Mouse (Mus musculus): ENCODE measurements around the gene Gan.
A peak's percentile ranks its signal among the peaks of the same experiment; 100 is the strongest.

Gan gene

DNA sequence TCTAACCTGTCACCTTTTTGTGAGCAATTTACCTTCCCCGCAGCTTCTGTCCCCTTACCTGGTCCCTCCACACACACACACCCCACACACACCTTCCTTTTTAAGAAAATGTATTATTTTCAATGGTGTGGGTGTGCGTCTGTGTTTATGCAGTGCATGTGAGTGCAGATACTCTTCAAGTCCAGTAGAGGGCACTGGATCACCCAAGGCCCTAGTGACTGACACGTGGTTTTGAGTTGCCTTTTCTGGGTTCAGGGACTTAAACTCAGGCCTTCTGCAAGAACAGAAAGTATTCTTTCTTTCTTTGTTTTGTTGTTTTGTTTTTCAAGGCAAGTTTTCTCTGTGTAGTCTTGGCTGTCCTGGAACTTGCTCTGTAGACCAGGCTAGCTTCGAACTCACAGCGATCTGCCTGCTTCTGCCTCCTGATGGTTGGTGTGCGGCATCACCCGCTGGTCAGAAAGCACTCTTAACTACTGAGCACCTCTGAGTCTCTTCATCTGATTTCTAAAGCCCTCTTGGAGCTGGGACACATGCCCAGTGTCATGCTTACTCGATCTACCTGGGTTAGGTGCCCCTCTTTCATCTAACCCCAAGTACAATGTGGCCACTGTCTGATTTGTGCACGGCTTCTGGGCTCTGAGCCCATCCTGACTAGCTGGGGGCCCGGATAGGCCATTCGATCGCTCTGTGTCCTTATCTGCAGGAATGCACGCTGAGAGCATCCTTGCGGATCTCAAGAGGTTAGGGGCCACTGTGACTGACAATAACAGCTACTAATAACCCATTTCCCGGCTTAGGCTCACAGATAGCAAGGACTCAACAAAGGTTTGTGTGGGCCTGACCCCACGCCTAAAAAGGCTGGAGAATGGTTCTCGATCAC, 95.7 kb downstream of the Gan start:
- DNase-seq (ENCODE audit: low read depth, low spot score) = no peak

DNA sequence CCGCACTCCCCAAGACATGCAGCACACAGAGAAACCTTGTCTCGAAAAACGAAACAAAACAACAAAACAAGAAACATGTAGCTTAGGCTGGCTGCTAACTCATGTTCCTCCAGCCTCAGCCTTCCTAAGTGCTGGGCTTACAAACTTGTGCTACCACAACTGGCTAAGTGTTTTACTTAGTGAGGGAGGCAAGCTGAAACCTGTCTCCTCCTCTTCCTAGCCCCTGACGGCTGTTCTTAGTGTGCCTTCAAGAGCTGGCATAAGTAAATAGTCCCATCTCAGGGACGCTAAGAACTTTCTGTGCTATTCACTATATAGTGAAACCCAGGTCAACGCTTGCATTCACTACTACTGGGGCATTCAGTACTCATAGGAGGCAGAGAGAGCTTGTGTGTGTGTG, 96.6 kb downstream of the Gan start:
- no peak for DNase-seq (ENCODE audit: low read depth, low spot score)

DNA sequence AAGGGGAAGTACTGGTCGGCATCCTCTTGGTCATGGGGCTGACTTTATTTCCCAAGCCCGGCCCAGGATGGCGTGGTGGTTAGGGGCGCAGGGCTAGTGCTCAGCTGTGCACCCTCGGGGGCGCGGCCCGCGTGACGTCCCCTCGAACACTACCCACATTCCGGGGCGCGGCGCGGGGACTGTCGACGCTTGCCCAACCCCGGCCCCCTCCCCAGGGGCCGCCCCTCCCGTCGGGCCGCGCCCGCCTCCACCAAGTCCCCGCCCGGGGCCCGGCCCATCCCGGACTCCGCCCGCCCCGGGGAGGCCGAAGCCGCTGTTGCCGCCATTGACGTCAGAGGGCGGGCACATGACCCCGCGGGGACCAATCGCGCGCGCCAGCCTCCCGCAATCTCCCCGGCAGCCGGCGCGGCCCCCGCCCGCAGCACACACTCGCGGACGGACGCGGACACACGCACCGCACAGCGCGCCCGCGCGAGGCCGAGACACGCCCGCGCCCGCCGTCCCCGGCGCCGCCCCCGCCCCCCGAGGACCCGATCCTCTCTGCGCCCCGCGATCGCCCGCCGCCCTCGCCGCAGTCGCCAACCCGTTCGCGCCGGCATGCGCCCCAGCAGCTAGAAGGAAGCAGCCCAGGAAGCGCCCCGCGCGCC, 98.5 kb downstream of the Gan start:
- DNase-seq (ENCODE audit: low read depth, low spot score) = peak; percentile 78

DNA sequence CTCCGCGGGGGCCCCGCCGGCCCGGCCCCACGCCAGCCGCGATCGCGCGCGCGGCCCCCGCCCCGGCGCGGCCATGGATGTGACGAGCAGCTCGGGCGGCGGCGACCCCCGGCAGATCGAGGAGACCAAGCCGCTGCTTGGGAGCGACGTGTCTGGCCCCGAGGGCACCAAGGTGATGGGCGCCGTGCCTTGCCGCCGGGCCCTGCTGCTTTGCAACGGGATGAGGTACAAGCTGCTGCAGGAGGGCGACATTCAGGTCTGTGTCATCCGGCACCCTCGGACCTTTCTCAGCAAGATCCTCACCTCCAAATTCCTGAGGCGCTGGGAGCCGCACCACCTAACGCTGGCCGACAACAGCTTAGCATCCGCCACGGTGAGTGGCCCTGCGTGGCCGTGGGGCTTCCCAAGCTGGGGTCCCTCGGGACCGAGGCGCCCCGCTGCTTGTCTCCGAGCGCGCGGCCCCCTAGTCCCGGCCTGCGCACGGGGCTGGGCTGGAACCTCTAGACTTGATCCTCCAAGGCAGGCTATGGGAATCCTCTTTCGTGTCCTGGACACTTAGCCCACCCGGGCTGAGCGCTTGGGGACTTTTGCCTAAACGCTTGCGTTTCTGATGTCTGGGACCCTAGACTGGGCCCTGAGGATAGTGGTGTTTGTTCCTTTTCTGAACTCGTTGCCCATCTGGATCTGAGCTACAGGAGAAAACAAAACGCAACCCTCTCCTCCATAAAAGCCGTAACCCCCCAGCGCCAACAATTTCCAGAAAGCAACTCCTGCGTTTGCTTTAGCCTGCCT, 99.3 kb downstream of the Gan start, which contains the start of gene Cmip:
TSS of gene Cmip (plus strand) at position 36 of the 792 bp plus-strand sequence.
- peak; percentile 30 for DNase-seq (ENCODE audit: low read depth, low spot score)

DNA sequence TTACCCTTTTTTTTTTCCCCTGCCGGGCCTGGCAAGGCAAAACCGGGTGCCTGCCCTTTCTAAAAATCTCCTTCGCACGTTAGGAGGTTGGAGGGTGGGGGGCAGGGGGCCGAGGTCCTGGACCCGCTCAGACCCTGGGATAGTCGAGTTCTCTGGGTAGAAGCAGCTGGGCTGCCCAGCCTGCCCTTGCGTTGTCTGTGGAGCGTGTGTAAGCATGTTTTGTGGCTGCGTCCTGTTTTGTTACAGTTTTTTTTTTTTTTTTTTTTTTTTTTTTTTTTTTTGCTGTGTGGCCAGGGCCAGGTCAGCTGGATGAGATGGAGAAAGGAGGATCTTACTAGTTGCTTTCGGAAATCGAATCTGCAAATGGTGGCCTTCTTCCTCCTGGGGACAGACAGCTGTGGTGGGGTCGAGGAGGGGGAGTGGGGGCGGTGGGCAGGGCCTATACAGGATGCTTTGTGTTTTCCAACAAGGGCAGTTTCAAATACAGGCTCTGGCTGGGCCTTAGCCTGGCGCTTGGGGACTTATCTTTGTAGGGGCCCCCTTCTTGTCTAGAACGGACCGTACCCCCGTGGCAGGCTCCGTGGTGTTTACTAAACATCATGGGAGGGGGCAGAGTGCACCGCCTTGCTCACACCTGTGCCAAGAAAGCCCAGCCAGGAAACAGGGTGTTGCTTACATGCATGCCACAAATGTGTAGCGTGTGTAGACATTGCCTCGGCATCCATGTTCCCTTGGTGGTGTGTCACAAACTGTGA, 100.1 kb downstream of the Gan start:
- DNase-seq (ENCODE audit: low read depth, low spot score) = peak; percentile 22

DNA sequence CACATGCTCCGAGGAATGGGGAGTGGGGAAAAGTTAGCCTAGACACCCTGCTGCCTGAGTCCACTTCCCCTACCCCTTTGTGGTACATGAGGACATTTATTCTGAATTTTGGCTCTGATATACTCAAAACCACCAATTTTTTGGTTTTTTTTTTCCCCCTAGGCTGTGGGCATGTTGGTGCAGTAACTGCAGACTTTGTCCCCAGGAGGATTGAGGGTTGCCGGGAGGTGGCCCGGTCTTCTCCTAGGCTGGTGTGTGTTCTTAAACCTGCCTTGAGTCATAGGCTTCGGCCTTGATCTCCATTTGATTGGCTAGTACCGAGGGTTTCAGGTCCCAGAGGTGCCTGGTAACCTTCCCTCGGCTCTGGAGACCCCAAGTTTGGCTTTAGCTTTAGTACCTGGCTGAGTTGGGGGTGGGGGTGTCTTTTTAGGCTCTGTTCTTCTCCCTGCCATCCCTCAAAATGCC, 100.7 kb downstream of the Gan start:
- no peak for DNase-seq (ENCODE audit: low read depth, low spot score)

DNA sequence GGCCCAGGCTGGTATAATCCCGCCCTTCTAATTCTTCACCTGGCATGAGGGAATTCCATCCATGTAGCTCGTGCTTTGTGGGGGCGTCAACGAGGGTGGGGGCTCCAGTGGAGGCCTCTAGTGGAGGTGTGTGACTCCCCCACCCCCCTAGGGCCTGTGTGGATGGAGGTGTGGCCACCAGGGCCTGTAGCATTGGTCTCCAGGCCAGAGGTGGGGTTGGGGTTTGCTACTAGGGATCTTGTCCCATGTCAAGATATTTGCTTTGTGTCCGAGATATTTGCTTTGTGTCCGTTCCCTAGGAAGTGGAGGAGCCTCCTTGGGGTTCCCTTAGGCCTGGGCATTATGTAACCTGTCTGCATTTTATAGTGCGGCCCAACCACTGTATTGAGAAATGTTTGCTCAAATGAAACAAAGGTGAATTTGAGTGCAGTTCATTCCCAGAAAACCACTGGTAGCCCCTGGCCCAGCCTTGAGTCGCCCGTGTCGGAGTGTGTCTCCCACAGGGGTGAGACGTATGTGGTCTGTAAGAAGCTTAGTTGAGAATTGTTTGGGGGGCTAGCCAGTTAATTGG, 101.6 kb downstream of the Gan start:
- no peak for DNase-seq (ENCODE audit: low read depth, low spot score)

DNA sequence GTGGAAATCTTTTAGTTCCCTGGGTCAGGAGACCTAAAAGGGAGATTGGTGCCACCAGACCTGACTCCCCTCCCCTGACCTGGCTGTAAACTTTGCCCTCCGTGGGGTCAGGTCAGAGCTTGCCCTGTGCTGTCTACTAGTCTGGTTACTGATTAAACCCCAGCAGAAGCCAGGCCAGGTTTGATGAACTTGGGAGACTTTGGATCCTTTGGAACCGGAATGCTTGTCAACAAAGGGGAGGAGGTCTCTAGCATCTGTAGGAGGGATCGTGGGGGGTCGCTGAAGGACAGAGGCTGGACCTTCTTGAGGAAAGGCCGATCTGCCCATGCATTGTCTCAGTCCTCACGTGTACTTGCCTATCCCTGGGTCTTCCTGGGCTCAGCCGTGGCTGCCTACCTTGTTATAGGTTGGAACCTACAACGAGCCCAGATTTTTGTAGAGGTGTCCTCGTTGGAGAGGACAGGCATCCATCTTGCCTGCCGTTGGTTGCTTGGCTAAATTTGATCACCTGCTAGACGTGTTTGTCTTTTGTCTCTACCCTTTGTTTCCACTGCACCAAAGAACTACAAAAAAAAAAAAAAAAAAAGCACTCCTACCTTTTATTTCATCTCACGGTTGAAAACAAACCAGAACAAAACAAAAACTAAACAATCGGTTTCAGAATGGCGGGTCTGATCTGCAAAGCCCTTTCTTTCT, 102.4 kb downstream of the Gan start:
- no peak for DNase-seq (ENCODE audit: low read depth, low spot score)

DNA sequence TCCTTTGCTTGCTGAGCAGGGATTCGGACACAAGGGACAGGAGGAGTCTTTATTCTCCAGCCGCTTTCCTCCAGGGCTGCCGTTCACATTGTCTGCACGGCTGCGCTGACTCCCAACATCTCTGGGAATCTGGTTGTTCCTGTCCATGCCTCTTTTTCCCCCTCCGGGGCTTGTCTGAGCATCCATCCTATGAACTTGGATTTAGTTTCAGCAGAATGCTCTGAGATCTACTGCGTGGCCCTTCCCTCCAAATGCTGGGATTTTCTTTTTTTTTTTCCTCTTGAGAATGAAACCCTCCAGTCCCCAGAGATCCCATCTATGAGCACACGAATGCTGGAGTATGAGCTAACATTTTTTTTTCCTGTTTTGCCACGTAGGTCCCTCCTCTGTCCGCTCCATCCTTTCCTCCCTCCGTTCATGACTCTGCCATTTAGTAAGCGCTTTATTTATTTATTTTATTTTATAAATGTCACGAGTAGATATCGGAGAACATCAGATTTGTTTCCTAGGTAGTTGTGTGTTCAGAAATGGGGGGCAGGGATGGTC, 103.1 kb downstream of the Gan start:
- DNase-seq (ENCODE audit: low read depth, low spot score) = no peak

DNA sequence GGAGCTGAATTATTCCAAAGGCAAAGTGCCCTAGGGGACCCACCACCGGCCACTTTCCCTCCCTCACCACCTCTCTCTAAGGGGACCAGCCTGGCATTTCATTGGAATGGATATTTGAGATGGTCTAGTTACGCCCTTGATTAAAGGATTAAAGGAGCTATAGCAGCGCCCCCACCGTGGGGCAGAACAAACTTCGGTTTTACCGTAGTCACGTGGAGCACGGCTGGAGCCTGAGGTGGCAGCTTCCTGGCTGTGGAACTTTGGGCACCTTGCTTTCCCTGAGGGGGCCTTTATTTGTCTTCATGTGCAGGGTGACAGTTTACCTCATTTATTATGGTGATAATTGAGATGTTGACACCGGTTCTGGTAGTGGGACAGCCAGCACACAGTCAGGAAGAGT, 103.8 kb downstream of the Gan start:
- DNase-seq (ENCODE audit: low read depth, low spot score) = no peak

DNA sequence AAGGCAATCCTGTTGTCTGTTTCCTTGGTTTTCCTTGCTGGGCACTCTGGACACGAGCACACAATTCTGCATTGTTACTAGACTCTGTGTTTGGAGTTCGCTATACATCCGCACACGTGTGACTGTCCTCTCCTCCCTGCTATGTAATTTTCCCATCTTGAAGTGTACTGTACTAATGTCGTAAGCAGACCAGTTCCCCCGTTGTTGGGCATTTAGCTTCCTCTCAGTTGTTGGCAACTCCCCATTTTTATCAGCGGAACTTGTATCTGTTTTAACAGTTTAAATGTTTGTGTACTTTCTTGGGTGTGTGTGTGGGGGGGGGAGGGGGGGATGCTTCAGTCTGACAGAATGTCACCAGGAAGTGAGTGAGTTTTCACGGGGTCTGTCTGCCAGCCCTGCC, 104.8 kb downstream of the Gan start:
- DNase-seq (ENCODE audit: low read depth, low spot score) = no peak

DNA sequence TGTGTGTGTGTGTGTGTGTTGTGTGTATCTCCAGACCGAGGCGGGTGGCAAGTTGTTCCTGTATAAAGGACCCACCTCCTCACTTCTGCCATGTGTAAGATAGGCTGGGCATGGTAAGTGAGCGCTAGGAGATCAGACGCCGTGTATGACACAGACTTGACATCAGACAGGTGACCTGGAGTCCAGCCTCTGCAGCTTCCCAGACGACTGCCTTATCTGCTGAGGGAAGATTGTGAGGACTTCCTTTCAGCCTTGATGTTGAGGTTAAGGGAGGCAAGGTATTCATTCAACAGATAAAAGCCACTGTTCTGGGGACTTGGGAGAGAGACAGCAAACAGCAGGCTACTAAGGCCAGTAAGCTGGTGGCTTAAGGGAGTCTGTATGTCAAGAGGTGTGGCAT, 105.5 kb downstream of the Gan start:
- no peak for DNase-seq (ENCODE audit: low read depth, low spot score)

DNA sequence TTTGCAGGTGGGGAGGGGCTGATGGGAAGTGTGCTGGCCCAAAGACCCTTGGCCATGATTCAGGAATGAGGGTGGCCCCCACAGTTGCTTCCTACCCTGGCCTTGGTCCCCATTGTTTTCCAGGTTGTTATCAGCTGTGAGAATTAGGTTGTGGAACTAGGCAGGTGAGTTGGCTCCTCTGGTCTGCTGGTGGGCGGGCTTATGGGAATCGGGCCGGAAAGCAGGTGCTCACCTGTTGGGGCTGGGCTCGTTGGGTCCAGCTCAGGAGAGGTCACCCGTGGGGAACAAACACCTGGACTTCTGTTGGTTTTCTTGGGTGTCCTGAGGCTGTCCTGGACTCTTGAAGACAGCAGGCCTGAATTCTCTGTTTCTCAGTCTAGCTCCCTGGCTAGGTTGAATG, 107.1 kb downstream of the Gan start:
- no peak for DNase-seq (ENCODE audit: low read depth, low spot score)
